Mouse (Mus musculus) brain, embryonic 14.5 days (tissue): ENCODE data around the gene Gm6657. TPM values are rescaled to one million over a fixed set of nuclear protein-coding genes. Genes with fewer than 3 reads are reported as not detected.

ENCODE experiments used
- DNase-seq: peaks from one replicate; pipeline ENCODE4 v3.0.0-alpha.2; 2011; ENCODE audit warnings: low read depth
- CTCF ChIP-seq: fragments of 200-500 bp; IDR thresholded peaks from 2 replicates; pipeline ENCODE4 v1.5.1; 2012; ENCODE audit warnings: inconsistent platforms, mild to moderate bottlenecking, moderate library complexity, borderline replicate concordance; ENCODE audit not compliant: insufficient read depth, insufficient read length; ENCODE audit errors: extremely low read depth
- POLR2A ChIP-seq: fragments of 200-500 bp; IDR thresholded peaks from 2 replicates; pipeline ENCODE4 v1.6.1; 2012; ENCODE audit warnings: mild to moderate bottlenecking, inconsistent platforms, borderline replicate concordance; ENCODE audit not compliant: poor library complexity, insufficient read depth, insufficient read length, severe bottlenecking; ENCODE audit errors: extremely low read depth
- polyA plus RNA-seq: library from polyadenylated mRNA; depleted of rRNA; stranded (reverse); fragments of >200 nt; gene quantifications from 2 replicates; pipeline ENCODE4 v1.2.3, GENCODE M21; 2012; rRNA removed

Gm6657 gene
- polyA plus RNA-seq, 1 experiment, result not detected

DNA sequence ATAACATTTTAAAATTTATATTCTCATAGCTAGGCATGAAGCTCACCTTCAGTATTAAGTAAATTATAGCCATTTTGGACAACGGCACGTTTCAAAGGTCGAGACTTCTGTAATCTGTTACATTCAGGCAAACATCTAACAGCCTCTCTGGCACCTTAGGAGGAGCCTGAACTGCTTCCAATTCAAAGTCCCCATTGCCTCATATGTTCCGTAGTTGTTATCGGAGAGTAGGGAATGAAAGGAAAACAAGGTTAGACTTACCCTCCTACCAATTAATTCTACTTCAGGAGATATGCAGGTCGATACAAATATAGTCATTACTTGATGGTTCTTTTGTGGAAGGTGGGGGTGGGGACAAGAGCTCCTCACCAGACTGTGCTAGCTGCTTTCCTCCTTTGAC, 21.4 kb downstream of the Gm6657 start:
- DNase-seq, result no peak
- TF ChIP-seq CTCF, result no peak
- TF ChIP-seq POLR2A, result no peak

DNA sequence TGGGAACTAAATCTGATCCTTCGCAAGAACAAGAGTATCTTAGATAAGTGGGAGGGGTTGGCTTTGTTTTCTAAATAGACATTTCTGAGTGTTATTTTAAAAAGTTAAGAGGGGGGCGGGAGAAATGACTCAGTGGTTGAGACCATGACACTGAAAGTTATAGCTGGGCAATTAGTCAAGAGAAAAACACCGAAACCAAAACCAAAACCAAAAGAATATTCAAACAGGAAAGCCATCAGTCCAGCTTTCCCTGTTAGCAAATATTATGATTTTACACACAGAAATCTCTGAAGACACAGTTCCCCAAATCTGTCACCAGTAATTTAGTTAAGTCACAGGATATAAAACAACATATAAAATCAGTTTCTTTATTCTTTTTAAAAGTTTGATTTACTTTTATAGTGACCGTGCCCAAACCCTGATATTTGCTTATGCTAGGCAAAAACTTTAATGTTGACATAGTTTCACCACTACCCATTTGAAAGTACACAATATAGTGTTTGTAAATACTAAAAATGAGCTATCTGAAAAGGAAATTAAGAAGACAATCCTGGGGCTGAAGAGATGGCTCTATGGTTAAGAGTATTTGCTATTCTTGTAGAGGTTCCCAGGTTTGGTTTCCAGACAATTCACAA, 25.3 kb downstream of the Gm6657 start:
- no peak for DNase-seq

DNA sequence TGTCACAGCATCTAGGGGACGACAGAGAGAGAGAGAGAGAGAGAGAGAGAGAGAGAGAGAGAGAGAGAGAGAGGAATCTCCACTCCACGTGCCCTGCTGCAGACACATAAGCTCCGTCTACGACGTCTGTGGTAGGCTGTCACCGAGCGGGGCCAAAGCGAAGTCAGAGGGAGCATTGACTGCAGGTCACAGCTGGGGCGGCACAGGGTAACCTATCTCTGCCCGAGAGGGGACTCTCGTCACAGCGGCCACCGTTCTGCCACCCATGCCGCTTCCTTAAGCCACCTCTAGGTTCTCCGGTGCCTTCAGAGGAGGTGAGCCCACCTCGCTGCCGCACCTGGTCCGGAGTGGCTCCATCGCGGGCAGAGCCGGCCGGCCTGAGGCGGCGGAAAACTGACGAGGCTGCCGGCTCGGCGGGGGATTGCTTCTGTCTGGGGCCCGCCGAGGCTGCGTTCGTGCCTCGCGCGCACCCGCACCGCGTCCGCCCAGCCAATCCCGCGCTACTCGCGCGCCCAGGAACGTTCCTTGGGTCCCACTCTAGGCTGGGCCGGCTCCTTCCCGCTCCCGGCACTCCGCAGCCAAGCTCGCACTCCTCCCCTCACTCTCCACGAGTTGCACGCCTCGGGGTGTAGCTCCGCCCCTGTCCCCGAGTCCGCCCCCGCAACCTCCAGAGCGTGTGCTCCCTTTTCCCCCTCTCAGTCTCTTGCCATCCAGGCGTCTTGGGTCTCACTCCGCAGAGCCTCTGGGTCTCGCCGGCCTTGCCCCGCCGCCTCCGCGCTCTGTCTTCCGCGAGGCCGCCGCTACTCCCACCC, 31.9 kb downstream of the Gm6657 start, which contains the start of gene Gphn:
Gene Gphn (plus strand): TSS at position 673 of the 812 bp plus-strand sequence.
- TF ChIP-seq CTCF (no peak), POLR2A (peak; percentile 33; the same call in 1 of the 2 replicates)
- peak; percentile 98 for DNase-seq

More for the DNA sequence above, 25.3 kb downstream of the Gm6657 start:
- TF ChIP-seq POLR2A (no peak), CTCF (no peak)

DNA sequence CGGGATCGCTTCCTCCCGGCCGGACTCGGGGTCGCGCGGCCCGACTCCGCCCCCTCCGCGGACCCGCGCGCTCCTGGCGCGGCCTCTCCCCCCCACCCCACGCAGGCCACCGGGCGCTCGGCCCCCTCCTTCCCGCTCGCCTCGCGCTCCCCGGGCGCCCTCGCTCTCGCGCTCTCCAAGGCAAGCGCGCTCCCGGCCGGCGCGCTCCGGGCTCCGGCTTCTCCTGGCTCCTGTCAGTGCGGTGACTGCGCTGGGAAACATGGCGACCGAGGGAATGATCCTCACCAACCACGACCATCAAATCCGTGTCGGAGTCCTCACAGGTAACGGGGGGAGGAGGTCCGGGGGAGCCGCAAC, 32.5 kb downstream of the Gm6657 start:
- peak; percentile 97 for DNase-seq
- TF ChIP-seq CTCF (no peak), POLR2A (peak; percentile 41; the same call in 1 of the 2 replicates)

DNA sequence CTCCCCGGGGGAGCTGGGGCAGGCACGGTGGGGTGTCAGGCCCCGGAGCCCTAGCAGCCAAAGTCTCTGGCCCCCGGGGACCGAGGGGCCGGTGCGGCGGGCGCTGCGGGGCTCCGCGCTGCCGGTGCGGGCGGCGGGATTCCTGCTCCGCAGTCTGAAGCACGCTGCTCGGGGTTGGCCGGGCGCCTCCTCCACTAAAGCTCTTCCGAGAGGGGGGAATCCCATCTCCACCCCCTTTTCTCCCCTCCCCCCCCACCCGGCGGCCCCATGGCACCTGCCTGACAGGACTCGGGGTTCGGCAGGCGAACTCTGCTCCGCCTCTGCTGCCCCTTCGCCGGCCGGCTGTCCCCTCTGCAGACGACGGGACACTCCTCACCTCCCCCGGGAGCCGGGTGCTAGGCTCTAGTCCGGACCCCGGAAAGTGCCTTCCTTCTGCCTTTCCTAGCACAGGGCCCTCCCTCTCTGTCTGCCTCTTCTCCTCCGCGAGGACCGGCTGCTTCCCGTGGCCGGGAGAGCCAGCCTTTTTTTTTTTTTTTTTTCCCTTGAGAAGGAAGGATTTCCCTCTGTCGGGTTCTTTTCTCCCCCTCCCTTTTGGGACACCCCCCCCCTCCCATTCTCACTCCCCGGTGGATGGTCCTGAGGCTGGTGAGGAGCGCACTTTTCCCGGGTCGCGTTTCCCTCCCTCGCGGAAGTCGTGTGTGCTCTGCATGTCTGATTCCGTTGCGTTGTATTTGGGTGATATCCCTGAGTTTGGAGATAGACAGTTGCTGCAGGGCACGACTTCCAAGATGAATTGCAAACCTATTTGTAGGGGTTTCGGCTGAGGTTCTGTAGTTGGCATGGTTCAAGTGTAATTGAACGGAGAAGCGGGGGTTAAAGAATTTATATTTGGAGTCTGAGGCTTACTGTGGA, 33.2 kb downstream of the Gm6657 start:
- TF ChIP-seq CTCF (no peak), POLR2A (0 out of 2 replicates have a peak, but pooled peaks have one; percentile 23)
- DNase-seq, result peak; percentile 76

DNA sequence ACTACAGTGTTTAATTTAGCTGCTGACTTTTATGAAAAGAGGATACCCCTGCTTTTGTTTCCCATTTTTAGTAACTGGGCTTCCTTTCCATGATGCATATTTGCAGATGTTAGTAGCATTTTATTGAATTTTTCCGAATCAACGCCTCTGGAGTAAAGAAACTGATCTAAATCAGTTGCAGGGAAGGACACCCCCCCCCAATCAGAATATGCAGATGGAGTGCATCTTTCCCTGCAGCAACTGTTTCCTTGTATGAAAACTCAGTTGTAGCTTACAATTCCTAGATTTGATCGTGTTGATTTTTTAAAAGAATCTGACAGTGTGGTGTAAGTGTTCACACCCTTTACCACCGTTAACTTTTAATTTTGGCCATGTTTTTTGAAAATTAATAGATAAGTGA, 34.1 kb downstream of the Gm6657 start:
- no peak for DNase-seq
- TF ChIP-seq POLR2A (no peak), CTCF (no peak)

DNA sequence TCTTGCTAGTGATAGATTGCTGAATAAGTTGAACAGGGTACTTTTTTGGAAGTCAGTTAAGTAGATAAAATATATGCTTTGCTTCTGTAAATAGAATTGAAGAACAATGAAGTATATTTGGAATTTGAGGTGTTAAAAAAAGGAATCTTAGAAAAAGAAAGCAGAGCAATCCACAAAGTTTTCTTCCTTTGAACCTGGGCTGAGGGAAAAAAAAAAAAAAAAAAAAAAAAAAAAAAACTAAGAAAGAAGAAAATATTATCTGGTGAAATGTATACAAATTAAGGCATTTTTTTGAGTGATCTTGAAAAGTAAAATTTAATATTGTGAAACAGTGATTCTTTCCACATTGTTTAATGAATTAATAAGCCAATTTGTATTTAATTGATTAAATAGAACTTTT, 38.5 kb downstream of the Gm6657 start:
- TF ChIP-seq POLR2A, result no peak
- DNase-seq, result no peak

DNA sequence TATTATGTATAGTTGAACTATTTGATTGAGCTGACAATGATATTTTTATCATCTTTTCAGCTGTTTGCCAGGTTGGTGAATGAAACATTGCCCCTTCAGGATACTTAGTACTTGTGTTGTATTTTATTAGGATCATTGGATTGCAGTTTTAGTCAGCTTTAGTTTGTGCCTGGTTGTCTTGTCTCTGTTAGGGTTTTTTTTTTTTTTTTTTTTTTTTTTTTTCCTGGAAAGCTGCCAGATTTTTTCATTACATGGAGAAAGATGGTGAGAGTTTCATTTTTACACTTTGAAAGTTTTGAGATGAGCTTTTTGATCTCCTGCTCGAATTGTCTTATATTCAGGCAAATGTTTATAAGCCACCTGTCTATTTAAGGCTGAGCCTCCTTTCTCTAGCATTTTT, 54.3 kb downstream of the Gm6657 start:
- TF ChIP-seq POLR2A, result no peak
- TF ChIP-seq CTCF, result no peak
- peak; percentile 5 for DNase-seq

DNA sequence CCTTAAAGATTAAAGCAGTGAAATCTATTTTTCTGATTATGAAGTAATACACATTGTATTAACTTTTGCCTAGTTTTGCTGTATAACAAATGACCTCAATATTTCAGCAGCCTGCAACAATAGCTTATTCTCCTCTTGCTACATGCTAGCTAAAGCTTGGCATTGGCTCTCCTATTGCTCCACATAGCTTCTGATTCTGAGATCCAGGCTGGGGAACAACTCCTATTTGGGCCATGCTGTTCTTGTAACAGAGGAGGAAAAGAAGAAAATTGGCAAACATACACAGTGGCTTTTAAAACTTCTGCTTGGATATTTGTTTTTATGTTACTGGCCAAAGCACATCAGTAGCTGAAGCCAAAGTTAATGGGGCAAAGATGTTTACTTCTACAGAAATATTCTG, 55.1 kb downstream of the Gm6657 start:
- no peak for DNase-seq
- TF ChIP-seq CTCF, result no peak

Other genes with a start within 250 kb of the Gm6657 start
- 41.6 and 49.9 TPM in 2 replicates for gene Gphn, start 32.1 kb downstream of the Gm6657 start, polyA plus RNA-seq